Mouse (Mus musculus): ENCODE measurements around the gene Rfng. TPM values are rescaled to one million over a fixed set of nuclear protein-coding genes. Genes with fewer than 3 reads are reported as not detected.
"Not testable (repeated sequence)": the region's sequence is repeated elsewhere in the genome, so short reads cannot be mapped to it uniquely, and the experiment has no call there.

Rfng gene
- polyA plus RNA-seq, 1 experiment from 2014 or later, result 98.0 TPM

- not testable (repeated sequence) for H3K27ac ChIP-seq; H3K27me3 ChIP-seq; ATAC-seq (ENCODE audit: low FRiP score); H3K9ac ChIP-seq; H3K4me2 ChIP-seq; H3K9me3 ChIP-seq; H3K4me3 ChIP-seq
- peaks cover 37% of the 10 kb centered on the region for H3K4me1 ChIP-seq (replicated peaks)
- peaks cover 41% of the 10 kb centered on the region for H3K36me3 ChIP-seq
- 96% methylated on average over 6 of the region's 6 CpGs for WGBS
These were observed 2.6 kb downstream of the Rfng start for GRCm38 (mm10) chr11:120781361-120781760.

DNA sequence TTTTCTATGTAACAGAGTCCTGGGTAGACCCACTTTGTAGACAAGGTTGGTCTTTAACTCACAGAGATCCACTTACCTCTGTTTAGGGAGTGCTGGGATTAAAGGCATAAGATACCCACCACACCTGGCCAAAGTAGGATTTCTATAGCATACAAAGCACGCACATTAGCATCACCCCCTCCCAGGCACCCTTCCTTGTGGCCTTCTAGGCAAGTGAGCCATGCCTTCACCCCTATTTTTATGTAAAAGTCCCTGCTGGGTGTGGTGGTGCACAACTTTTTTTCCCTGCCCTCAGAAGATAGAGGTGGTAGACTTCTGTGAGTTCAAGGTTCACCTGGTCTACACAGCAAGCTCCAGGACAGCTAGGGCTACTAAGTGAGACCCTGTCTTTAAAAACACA, 4.1 kb downstream of the Rfng start:
- ATAC-seq (ENCODE audit: low FRiP score), result no peak
- Histone ChIP-seq H3K36me3 (peaks cover 34% of the 10 kb centered on the region), H3K4me1 (replicated peaks) (peaks cover 31% of the 10 kb centered on the region), H3K9ac (no peak overlapping the region), H3K9me3 (no peaks in the 10 kb centered on the region), H3K27ac (no peak overlapping the region), H3K4me2 (no peak overlapping the region), H3K27me3 (no peaks in the 10 kb centered on the region), H3K4me3 (no peak overlapping the region)
- 82% methylated on average over 1 of the region's 1 CpGs for WGBS

DNA sequence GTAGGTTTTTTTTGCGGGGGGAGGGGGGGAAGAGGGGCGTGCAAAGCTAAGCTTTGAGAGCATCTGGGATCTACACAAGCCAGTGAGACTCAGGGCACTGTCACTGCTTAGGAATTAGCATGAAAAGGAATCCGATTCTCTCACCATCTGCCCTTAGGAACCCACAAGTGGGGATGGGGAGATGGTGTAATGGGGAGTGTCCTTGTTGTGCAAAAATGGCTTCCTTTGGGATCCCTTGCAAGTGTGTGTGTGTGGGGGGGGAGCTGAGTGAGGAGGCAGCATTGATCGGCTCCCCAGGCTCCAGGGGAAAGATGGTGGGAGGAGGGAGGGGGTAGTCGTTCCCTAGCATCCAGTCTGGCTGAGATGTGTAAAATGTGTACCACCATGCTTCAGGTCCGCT, 6.9 kb downstream of the Rfng start:
- Histone ChIP-seq H3K27me3 (no peaks in the 10 kb centered on the region), H3K4me3 (no peak overlapping the region), H3K9me3 (no peaks in the 10 kb centered on the region), H3K4me1 (replicated peaks) (peaks cover 15% of the 10 kb centered on the region), H3K27ac (no peak overlapping the region), H3K36me3 (peaks cover 26% of the 10 kb centered on the region), H3K4me2 (no peak overlapping the region), H3K9ac (peak overlapping the region; percentile 24; the same call in 1 of the 2 replicates)
- ATAC-seq (ENCODE audit: low FRiP score), result no peak
- 32% methylated on average over 6 of the region's 6 CpGs for WGBS

GRCm38 (mm10) chr11:120775774-120776469, 8.1 kb downstream of the Rfng start:
- Histone ChIP-seq H3K27me3 (no peaks in the 10 kb centered on the region), H3K27ac (no peak overlapping the region), H3K4me1 (replicated peaks) (peaks cover 15% of the 10 kb centered on the region), H3K4me3 (no peak overlapping the region), H3K36me3 (peaks cover 17% of the 10 kb centered on the region), H3K9me3 (no peaks in the 10 kb centered on the region), H3K4me2 (no peak overlapping the region), H3K9ac (no peak overlapping the region)
- peak; percentile 85 for ATAC-seq (ENCODE audit: low FRiP score)
- WGBS, result 25% methylated on average over 15 of the region's 15 CpGs

GRCm38 (mm10) chr11:120773463-120774190, 10.4 kb downstream of the Rfng start:
- no peak overlapping the region for H3K27ac ChIP-seq
- no peak overlapping the region for H3K4me3 ChIP-seq
- H3K4me2 ChIP-seq, result no peak overlapping the region
- ATAC-seq (ENCODE audit: low FRiP score), result no peak
- WGBS, result 85% methylated on average over 7 of the region's 7 CpGs
- no peaks in the 10 kb centered on the region for H3K27me3 ChIP-seq
- peaks cover 15% of the 10 kb centered on the region for H3K4me1 ChIP-seq (replicated peaks)
- no peaks in the 10 kb centered on the region for H3K36me3 ChIP-seq
- H3K9ac ChIP-seq, result no peak overlapping the region
- H3K9me3 ChIP-seq, result no peaks in the 10 kb centered on the region

- no peak overlapping the region for H3K4me3 ChIP-seq
- no peak overlapping the region for H3K4me2 ChIP-seq
- H3K9me3 ChIP-seq, result no peaks in the 10 kb centered on the region
- H3K4me1 ChIP-seq (replicated peaks), result peaks cover 15% of the 10 kb centered on the region
- H3K9ac ChIP-seq, result 0 out of 2 replicates have a peak overlapping the region, but pooled peaks have one; percentile 13
- WGBS, result 86% methylated on average over 3 of the region's 3 CpGs
- ATAC-seq (ENCODE audit: low FRiP score), result no peak
- H3K36me3 ChIP-seq, result no peaks in the 10 kb centered on the region
- no peak overlapping the region for H3K27ac ChIP-seq
- H3K27me3 ChIP-seq, result no peaks in the 10 kb centered on the region
These were observed 11.3 kb downstream of the Rfng start for GRCm38 (mm10) chr11:120772749-120773148.

DNA sequence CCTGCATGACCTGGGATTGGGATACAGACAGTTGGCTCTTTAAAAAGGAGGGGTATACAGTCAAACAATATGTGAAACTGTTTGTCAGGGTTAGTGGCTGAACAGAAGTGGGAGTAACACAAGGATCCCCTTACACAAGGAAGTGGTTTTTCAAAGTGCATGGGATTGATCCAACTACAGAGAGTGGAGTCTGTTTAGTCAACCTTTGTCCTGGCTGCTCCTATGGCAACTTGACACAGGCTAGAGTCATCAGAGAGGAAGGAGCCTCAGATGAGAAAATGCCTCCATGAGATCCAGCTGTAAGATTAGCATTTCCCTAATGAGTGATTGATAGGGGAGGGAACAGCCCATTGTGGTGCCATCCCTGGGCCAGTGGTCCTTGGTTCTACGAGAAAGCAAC, 15.8 kb downstream of the Rfng start:
- H3K9me3 ChIP-seq, result no peaks in the 10 kb centered on the region
- ATAC-seq (ENCODE audit: low FRiP score), result no peak
- no peak overlapping the region for H3K4me3 ChIP-seq
- no peaks in the 10 kb centered on the region for H3K4me1 ChIP-seq (replicated peaks)
- no peak overlapping the region for H3K9ac ChIP-seq
- H3K4me2 ChIP-seq, result no peak overlapping the region
- no peak overlapping the region for H3K27ac ChIP-seq
- 0 out of 2 replicates have a peak, but pooled peaks cover 7% of the 10 kb centered on the region for H3K27me3 ChIP-seq
- 39% methylated on average over 1 of the region's 1 CpGs for WGBS
- no peaks in the 10 kb centered on the region for H3K36me3 ChIP-seq

- H3K4me2 ChIP-seq; ATAC-seq (ENCODE audit: low FRiP score); H3K9me3 ChIP-seq; H3K4me1 ChIP-seq (replicated peaks); H3K27ac ChIP-seq; H3K36me3 ChIP-seq; H3K9ac ChIP-seq; H3K4me3 ChIP-seq: not testable (repeated sequence)
- H3K27me3 ChIP-seq, result peaks cover 13% of the 10 kb centered on the region
- WGBS, result 76% methylated on average over 4 of the region's 7 CpGs
These were observed 17.0 kb downstream of the Rfng start for GRCm38 (mm10) chr11:120767023-120767422.

GRCm38 (mm10) chr11:120763121-120763999, 20.6 kb downstream of the Rfng start:
- not testable (repeated sequence) for H3K4me3 ChIP-seq; H3K36me3 ChIP-seq; H3K9ac ChIP-seq; H3K27ac ChIP-seq; H3K4me1 ChIP-seq (replicated peaks); H3K9me3 ChIP-seq; ATAC-seq (ENCODE audit: low FRiP score)
- Histone ChIP-seq H3K4me2 (peak overlapping the region; percentile 26; the same call in 1 of the 2 replicates), H3K27me3 (peaks cover 20% of the 10 kb centered on the region)
- WGBS, result 25% methylated on average over 4 of the region's 23 CpGs

- WGBS, result 19% methylated on average over 14 of the region's 14 CpGs
These were observed 21.4 kb downstream of the Rfng start, which contains the start of gene Hmga1b for GRCm38 (mm10) chr11:120762672-120763041. TSS of gene Hmga1b (plus strand) at chr11:120762794.

DNA sequence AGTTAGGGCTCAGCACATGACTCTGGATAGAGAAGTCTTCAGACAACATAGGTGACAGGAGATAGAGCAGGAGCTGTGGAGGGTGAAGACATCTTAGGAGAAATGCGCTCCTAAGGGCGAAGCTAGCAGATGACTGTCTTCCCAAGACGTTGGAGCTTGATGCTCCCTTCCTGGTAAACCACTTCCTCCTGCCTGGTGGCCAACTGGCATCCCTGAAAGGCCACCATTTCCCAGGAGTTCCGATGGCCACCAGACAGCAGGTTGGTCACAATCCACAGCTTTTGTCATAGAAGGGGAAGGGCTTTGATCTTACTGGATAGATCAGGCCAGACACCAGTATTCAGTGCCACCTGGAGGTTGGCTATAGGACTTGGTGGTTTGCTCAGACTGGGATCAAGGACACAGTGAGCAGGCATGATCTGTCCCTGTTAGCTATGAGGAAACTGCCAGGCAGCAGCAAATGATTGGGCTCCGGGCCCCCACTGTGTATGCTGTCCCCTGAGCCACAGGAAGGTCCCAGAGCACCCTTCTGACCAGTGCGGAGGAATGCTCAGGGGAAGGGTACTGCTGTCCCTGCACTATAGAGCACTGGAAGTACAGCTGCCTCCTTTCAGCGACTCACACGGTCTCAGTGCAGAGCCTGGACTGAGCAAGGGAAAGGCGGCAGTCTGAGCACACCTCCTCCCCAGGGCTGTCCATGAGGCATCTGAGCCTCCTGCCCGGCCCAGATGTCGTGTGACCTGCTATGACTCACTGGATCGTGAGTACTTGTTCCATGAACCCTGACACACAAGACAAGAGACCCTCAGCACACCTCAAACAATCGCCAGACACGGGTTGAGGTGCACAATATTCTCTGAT, 22.0 kb downstream of the Rfng start:
- no peak overlapping the region for H3K4me3 ChIP-seq
- H3K4me1 ChIP-seq (replicated peaks), result no peaks in the 10 kb centered on the region; the same call in 1 of the 2 replicates
- WGBS, result 75% methylated on average over 14 of the region's 14 CpGs
- H3K9ac ChIP-seq, result no peak overlapping the region
- no peak for ATAC-seq (ENCODE audit: low FRiP score)
- H3K9me3 ChIP-seq, result 0 out of 2 replicates have a peak, but pooled peaks cover 6% of the 10 kb centered on the region
- no peak overlapping the region for H3K4me2 ChIP-seq
- peaks cover 20% of the 10 kb centered on the region for H3K27me3 ChIP-seq
- H3K36me3 ChIP-seq, result no peaks in the 10 kb centered on the region
- no peak overlapping the region for H3K27ac ChIP-seq

More at GRCm38 (mm10) chr11:120762672-120763041, 21.4 kb downstream of the Rfng start, which contains the start of gene Hmga1b:
- H3K36me3 ChIP-seq; H3K4me1 ChIP-seq (replicated peaks); ATAC-seq (ENCODE audit: low FRiP score); H3K4me3 ChIP-seq; H3K9me3 ChIP-seq; H3K9ac ChIP-seq; H3K27ac ChIP-seq: not testable (repeated sequence)
- Histone ChIP-seq H3K27me3 (peaks cover 20% of the 10 kb centered on the region), H3K4me2 (peak within 1 kb of the TSS; percentile 26; the same call in 1 of the 2 replicates)
